Mouse (Mus musculus) forebrain, embryonic 15.5 days (tissue): ENCODE results near the gene Fastkd2. TPM values are rescaled to one million over a fixed set of nuclear protein-coding genes. Genes with fewer than 3 reads are reported as not detected.

ENCODE experiments used
- ATAC-seq: fragments of 200-750 bp; cut with Nextera tagmentation; replicated peaks from 2 replicates; pipeline ENCODE4 v1.8.0; 2017; ENCODE audit warnings: mild to moderate bottlenecking, moderate TSS enrichment, moderate library complexity
- H3K27ac ChIP-seq: fragments of 300-500 bp; sonication (generic); replicated peaks from 2 replicates; pipeline ENCODE4 v1.5.1; 2015; ENCODE audit warnings: mild to moderate bottlenecking, inconsistent platforms
- H3K27me3 ChIP-seq: fragments of 300-500 bp; sonication (generic); 2 replicates; pipeline ENCODE4 v1.6.1; 2015; ENCODE audit warnings: inconsistent platforms
- H3K36me3 ChIP-seq: fragments of 300-500 bp; sonication (generic); 2 replicates; pipeline ENCODE4 v1.6.1; 2015; ENCODE audit warnings: mild to moderate bottlenecking, inconsistent platforms
- H3K4me1 ChIP-seq: fragments of 300-500 bp; sonication (generic); 2 replicates; pipeline ENCODE4 v1.6.1; 2015; ENCODE audit warnings: inconsistent platforms
- H3K4me2 ChIP-seq: fragments of 300-500 bp; sonication (generic); replicated peaks from 2 replicates; pipeline ENCODE4 v1.6.1; 2015; ENCODE audit warnings: mild to moderate bottlenecking, inconsistent platforms
- H3K4me3 ChIP-seq: fragments of 300-500 bp; sonication (generic); 2 replicates; pipeline ENCODE4 v1.5.1; 2015; ENCODE audit warnings: mild to moderate bottlenecking, inconsistent platforms
- H3K9ac ChIP-seq: fragments of 300-500 bp; sonication (generic); replicated peaks from 2 replicates; pipeline ENCODE4 v1.6.1; 2015; ENCODE audit warnings: mild to moderate bottlenecking, inconsistent platforms
- H3K9me3 ChIP-seq: fragments of 300-500 bp; sonication (generic); 2 replicates; pipeline ENCODE4 v1.6.1; 2016; ENCODE audit warnings: inconsistent platforms
- WGBS: fragments of 180-500 bp; shearing (Covaris S2); methylation state at CpG from one replicate; pipeline ENCODE4 v1.1.7; 2015; ENCODE audit warnings: mixed read lengths; 5-methylcytosine and 5-hydroxymethylcytosine counted together
- polyA plus RNA-seq: library from polyadenylated mRNA; unstranded; fragments of >200 nt; fragmentation: Nextera tagmentation; extraction: Ambion mirVana; gene quantifications from 2 replicates; pipeline ENCODE4 v1.2.1, GENCODE M21; 2015

Fastkd2 gene
- polyA plus RNA-seq, result 46.2 and 46.5 TPM in 2 replicates

DNA sequence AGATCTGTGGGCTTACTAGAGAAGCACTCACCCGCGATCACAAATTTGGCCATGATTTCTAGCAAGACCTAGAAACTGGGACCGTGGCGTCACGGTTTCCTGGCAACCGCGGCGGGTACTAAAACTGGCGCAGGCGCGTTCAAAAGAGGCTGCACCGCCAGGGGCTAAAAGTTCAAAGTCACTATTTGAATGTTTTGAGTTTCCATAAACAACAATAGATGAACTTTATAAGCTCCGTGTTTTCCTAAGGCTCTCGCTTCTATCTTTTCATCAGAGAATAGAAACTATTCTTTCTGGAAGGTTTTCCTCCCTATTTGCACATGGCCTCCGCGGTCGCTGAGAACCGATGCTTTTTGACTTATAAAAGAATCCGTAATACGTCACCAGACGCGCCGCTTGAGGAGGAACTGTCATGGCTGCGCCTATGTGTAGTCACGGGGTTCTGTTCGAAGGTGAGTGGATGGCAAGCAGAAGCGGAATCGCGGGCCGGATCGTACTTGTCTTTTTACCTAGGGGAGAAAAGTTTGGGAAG is at the start of gene Fastkd2, which contains the start of gene Mdh1b:
Gene Fastkd2, plus strand, starts transcription at position 375 of the 532 bp plus-strand sequence.
Gene Mdh1b, minus strand, starts transcription at position 79 of the 532 bp plus-strand sequence.
- peak; percentile 98 for ATAC-seq
- Histone ChIP-seq H3K36me3 (no peaks in the 10 kb centered on the region), H3K9me3 (no peaks in the 10 kb centered on the region), H3K4me2 (peak within 1 kb of the TSS; percentile 48), H3K9ac (peak within 1 kb of the TSS; percentile 77), H3K27ac (no peak within 1 kb of the TSS), H3K4me1 (peaks cover 30% of the 10 kb centered on the region), H3K27me3 (peaks cover 6% of the 10 kb centered on the region; the same call in 1 of the 2 replicates), H3K4me3 (peak within 1 kb of the TSS; percentile 81)
- WGBS, result under 1% methylated on average over 31 of the region's 31 CpGs

DNA sequence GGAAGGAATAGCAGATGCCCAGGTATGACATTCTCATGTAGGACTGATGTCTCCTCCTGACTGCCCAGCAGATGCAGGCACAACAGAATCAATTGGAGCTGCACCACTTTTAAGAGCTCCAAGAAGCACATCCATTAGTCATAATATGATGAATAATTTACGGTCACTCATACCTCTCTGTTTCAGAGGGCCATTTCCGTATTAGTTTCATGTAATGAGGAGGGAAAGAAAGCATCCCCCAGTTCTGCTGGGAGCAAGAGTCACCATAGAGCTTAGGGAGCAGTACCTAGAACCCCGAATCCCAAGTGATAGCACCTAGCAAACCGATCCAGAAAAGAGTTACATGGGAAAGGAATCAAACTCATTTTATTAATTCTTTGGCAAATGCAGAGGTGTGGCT is 43.6 kb upstream of the Fastkd2 start, which contains the start of gene Dytn:
Gene Dytn, minus strand, starts transcription at position 101 of the 400 bp plus-strand sequence.
- Histone ChIP-seq H3K27ac (no peak within 1 kb of the TSS), H3K36me3 (no peaks in the 10 kb centered on the region), H3K4me1 (no peaks in the 10 kb centered on the region), H3K9ac (no peak within 1 kb of the TSS), H3K27me3 (no peaks in the 10 kb centered on the region), H3K4me3 (no peak within 1 kb of the TSS), H3K9me3 (no peaks in the 10 kb centered on the region), H3K4me2 (no peak within 1 kb of the TSS)
- 88% methylated on average over 4 of the region's 4 CpGs for WGBS
- no peak for ATAC-seq

DNA sequence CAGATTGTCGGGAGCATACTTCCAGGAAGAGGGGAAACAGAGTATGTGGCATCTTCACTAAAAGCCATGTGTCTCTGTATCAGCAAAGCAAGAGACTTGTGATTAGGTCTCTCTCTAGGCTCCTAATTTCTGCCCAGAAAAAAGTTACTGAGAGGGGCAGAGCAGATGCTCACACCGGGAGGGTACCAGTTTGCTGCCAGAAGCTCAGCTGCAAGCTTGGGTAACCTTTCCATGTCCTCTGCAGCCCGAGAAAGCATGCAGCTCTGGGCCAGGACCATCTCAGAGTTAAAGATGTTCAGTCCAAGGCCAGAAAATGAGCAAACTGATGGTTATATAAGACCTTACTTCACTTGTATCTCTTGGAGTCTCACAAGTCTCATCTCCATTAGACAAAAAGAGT is 33.6 kb upstream of the Fastkd2 start:
- Histone ChIP-seq H3K9ac (no peak overlapping the region), H3K27ac (no peak overlapping the region), H3K4me1 (no peaks in the 10 kb centered on the region), H3K4me2 (no peak overlapping the region), H3K36me3 (no peaks in the 10 kb centered on the region), H3K9me3 (no peaks in the 10 kb centered on the region), H3K4me3 (no peak overlapping the region), H3K27me3 (no peaks in the 10 kb centered on the region)
- no peak for ATAC-seq
- WGBS, result 82% methylated on average over 3 of the region's 3 CpGs

DNA sequence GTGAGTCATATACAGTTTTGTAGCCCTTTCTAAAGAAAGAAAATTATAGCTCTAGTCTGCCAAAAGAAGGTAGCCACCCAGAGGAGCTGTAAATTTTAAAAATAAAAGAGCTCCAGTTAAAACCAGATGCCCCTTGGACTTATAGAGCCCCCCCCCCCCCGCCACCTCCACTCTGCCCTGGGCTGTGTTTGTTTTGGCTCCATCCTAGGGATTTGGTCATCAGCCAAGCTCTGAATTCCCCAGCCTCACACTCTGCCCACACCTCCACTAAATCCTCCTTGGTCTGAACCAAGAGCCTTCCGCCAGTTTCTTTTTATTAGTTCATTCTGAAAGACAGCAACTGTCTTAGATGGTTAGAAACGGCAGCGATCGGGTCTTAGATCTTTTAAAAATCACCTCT is 24.7 kb upstream of the Fastkd2 start:
- 60% methylated on average over 5 of the region's 5 CpGs for WGBS
- no peaks in the 10 kb centered on the region for H3K36me3 ChIP-seq
- H3K4me2 ChIP-seq, result no peak overlapping the region
- H3K4me3 ChIP-seq, result no peak overlapping the region
- H3K27ac ChIP-seq, result no peak overlapping the region
- H3K9me3 ChIP-seq, result no peaks in the 10 kb centered on the region
- no peaks in the 10 kb centered on the region for H3K4me1 ChIP-seq
- H3K27me3 ChIP-seq, result no peaks in the 10 kb centered on the region
- ATAC-seq, result no peak
- H3K9ac ChIP-seq, result no peak overlapping the region

DNA sequence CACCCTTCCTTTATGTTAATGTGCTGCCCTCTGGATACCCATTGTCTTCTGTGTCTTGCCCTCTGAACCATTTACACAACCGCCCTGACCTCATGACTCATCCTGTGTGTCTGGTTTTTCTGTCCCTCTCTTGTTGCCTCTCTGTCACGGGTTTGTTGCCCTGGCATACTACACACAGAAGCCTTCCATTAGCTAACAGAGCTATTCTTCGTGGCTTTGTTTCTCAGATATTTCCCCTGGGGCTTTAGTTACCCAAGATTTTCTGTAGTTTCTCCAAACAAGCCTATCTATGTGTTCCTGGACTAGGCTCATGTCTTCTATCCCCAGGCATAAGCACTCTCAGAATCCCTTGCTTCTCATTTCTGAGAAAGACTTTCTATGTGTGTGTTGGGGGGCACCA is 21.5 kb upstream of the Fastkd2 start:
- Histone ChIP-seq H3K9ac (no peak overlapping the region), H3K27ac (no peak overlapping the region), H3K27me3 (no peaks in the 10 kb centered on the region), H3K36me3 (no peaks in the 10 kb centered on the region), H3K4me2 (no peak overlapping the region), H3K4me3 (no peak overlapping the region), H3K4me1 (no peaks in the 10 kb centered on the region), H3K9me3 (no peaks in the 10 kb centered on the region)
- no peak for ATAC-seq
- 81% methylated on average over 3 of the region's 3 CpGs for WGBS

DNA sequence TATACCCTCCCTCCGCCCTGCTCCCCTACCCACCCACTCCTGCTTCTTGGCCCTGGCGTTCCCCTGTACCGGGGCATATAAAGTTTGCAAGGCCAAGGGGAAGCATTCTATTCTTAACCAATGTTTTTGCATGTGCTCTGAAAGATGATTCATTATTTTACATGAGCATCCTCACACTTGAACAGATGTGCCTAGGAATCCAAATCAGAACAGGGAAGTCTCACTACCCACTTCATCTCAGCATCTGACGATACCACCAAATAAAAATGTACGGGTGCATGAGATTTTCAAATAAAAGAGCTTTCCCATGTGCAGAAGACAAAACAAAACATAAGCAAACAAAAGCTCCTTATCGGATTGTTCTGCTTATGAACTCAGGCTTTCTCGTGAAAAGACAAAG is 10.3 kb upstream of the Fastkd2 start:
- Histone ChIP-seq H3K36me3 (no peaks in the 10 kb centered on the region), H3K4me2 (no peak overlapping the region), H3K27me3 (no peaks in the 10 kb centered on the region; the same call in 1 of the 2 replicates), H3K9me3 (no peaks in the 10 kb centered on the region), H3K4me3 (no peak overlapping the region), H3K4me1 (no peaks in the 10 kb centered on the region), H3K9ac (no peak overlapping the region), H3K27ac (no peak overlapping the region)
- ATAC-seq, result no peak
- WGBS, result 73% methylated on average over 7 of the region's 7 CpGs

- Histone ChIP-seq H3K4me2 (peak overlapping the region; percentile 48), H3K27ac (no peak overlapping the region), H3K36me3 (no peaks in the 10 kb centered on the region), H3K9me3 (no peaks in the 10 kb centered on the region), H3K9ac (peak overlapping the region; percentile 77), H3K4me1 (peaks cover 30% of the 10 kb centered on the region), H3K27me3 (peaks cover 6% of the 10 kb centered on the region; the same call in 1 of the 2 replicates), H3K4me3 (peak overlapping the region; percentile 81)
- ATAC-seq, result peak; percentile 24; the same call in 1 of the 2 replicates
- WGBS, result 43% methylated on average over 8 of the region's 8 CpGs
Observed at GRCm38 (mm10) chr1:63729796-63730195, 618 bp upstream of the Fastkd2 start.

GRCm38 (mm10) chr1:63756005-63756404 is 25.6 kb downstream of the Fastkd2 start:
- Histone ChIP-seq H3K9me3 (no peaks in the 10 kb centered on the region), H3K27me3 (no peaks in the 10 kb centered on the region), H3K4me3 (no peak overlapping the region), H3K4me2 (no peak overlapping the region), H3K36me3 (peaks cover 16% of the 10 kb centered on the region; the same call in 1 of the 2 replicates), H3K9ac (no peak overlapping the region), H3K4me1 (no peaks in the 10 kb centered on the region), H3K27ac (no peak overlapping the region)
- WGBS, result 64% methylated on average over 2 of the region's 2 CpGs
- ATAC-seq, result no peak

GRCm38 (mm10) chr1:63763212-63763694 is 32.8 kb downstream of the Fastkd2 start:
- Histone ChIP-seq H3K9me3 (no peaks in the 10 kb centered on the region), H3K27ac (peak overlapping the region; percentile 87), H3K36me3 (no peaks in the 10 kb centered on the region), H3K9ac (0 out of 2 replicates have a peak overlapping the region, but pooled peaks have one; percentile 26), H3K27me3 (no peaks in the 10 kb centered on the region), H3K4me2 (no peak overlapping the region), H3K4me1 (peaks cover 29% of the 10 kb centered on the region), H3K4me3 (no peak overlapping the region)
- WGBS, result 4% methylated on average over 3 of the region's 3 CpGs
- ATAC-seq, result peak; percentile 85

- 0 out of 2 replicates have a peak overlapping the region, but pooled peaks have one; percentile 26 for H3K9ac ChIP-seq
- peak overlapping the region; percentile 87 for H3K27ac ChIP-seq
- no peak overlapping the region for H3K4me3 ChIP-seq
- H3K27me3 ChIP-seq, result no peaks in the 10 kb centered on the region
- H3K4me1 ChIP-seq, result peaks cover 29% of the 10 kb centered on the region
- no peaks in the 10 kb centered on the region for H3K36me3 ChIP-seq
- ATAC-seq, result peak; percentile 85
- 9% methylated on average over 7 of the region's 7 CpGs for WGBS
- no peaks in the 10 kb centered on the region for H3K9me3 ChIP-seq
- H3K4me2 ChIP-seq, result peak overlapping the region; percentile 5; the same call in 1 of the 2 replicates
Observed at GRCm38 (mm10) chr1:63763881-63764386, 33.5 kb downstream of the Fastkd2 start.

GRCm38 (mm10) chr1:63764395-63764794 is 34.0 kb downstream of the Fastkd2 start:
- Histone ChIP-seq H3K36me3 (no peaks in the 10 kb centered on the region), H3K9me3 (no peaks in the 10 kb centered on the region), H3K27ac (peak overlapping the region; percentile 87), H3K9ac (no peak overlapping the region), H3K4me1 (peaks cover 33% of the 10 kb centered on the region), H3K27me3 (no peaks in the 10 kb centered on the region), H3K4me3 (no peak overlapping the region), H3K4me2 (peak overlapping the region; percentile 5; the same call in 1 of the 2 replicates)
- 38% methylated on average over 7 of the region's 7 CpGs for WGBS
- peak; percentile 23; the same call in 1 of the 2 replicates for ATAC-seq

- H3K36me3 ChIP-seq, result no peaks in the 10 kb centered on the region
- H3K4me2 ChIP-seq, result no peak overlapping the region
- H3K27me3 ChIP-seq, result no peaks in the 10 kb centered on the region
- WGBS, result 61% methylated on average over 8 of the region's 8 CpGs
- no peak for ATAC-seq
- H3K27ac ChIP-seq, result no peak overlapping the region
- no peak overlapping the region for H3K4me3 ChIP-seq
- no peaks in the 10 kb centered on the region for H3K9me3 ChIP-seq
- H3K9ac ChIP-seq, result no peak overlapping the region
- peaks cover 47% of the 10 kb centered on the region for H3K4me1 ChIP-seq
Observed at GRCm38 (mm10) chr1:63768112-63768511, 37.7 kb downstream of the Fastkd2 start.
